Mouse (Mus musculus) left cerebral cortex, adult 2 months (tissue): ENCODE measurements around the gene Celf1. TPM values are rescaled to one million over a fixed set of nuclear protein-coding genes. Genes with fewer than 3 reads are reported as not detected.
A peak's percentile ranks its signal among the peaks of the same experiment; 100 is the strongest.

Experiments
- DNase-seq, 2 experiments: peaks; one replicate each; pipeline ENCODE4 v3.0.0; 2021 to 2022; ENCODE audit warnings: low spot score in 2 of 2, mixed read lengths in 1 of 2; ENCODE audit errors: extremely low spot score in 1 of 2
- H3K27ac ChIP-seq: fragments of 200-600 bp; 2 replicates; pipeline ENCODE4 v1.8.1; 2022
- H3K4me3 ChIP-seq: fragments of 200-600 bp; 2 replicates; pipeline ENCODE4 v1.8.1; 2022
- CTCF ChIP-seq: fragments of 200-600 bp; IDR thresholded peaks from 2 replicates; pipeline ENCODE4 v1.8.1; 2022; ENCODE audit warnings: antibody characterized with exemption, mild to moderate bottlenecking, moderate library complexity
- intact Hi-C: fragments of 180-260 bp; cut with DNase I; formaldehyde crosslinking; loops from one replicate; pipeline ENCODE4 v1.15.1; 2025
- total RNA-seq, 2 experiments: library from RNA; stranded (reverse); gene quantifications; 2 replicates each; pipeline ENCODE4 v1.2.3; 2021

The Celf1 gene
- total RNA-seq, 2 experiments from 2014 or later = 146 to 149 TPM

- Histone ChIP-seq H3K4me3 (no peak overlapping the region), H3K27ac (peak overlapping the region; percentile 71)
- intact Hi-C loops = no loop called here
- no peak for TF ChIP-seq CTCF
- no peak for DNase-seq
Measured at GRCm38 (mm10) chr2:90950582-90951194, 10.5 kb downstream of the Celf1 start.

GRCm38 (mm10) chr2:90953461-90953860 is 13.3 kb downstream of the Celf1 start:
- DNase-seq = no peak
- intact Hi-C loops = no loop called here
- no peak overlapping the region for H3K4me3 ChIP-seq
- no peak for TF ChIP-seq CTCF
- no peak overlapping the region for H3K27ac ChIP-seq

GRCm38 (mm10) chr2:90956053-90956452 is 15.9 kb downstream of the Celf1 start:
- H3K27ac ChIP-seq = peak overlapping the region; percentile 78
- DNase-seq = peak in 1 of 2 experiments; percentile 47
- TF ChIP-seq CTCF = no peak
- intact Hi-C loops = no loop called here
- no peak overlapping the region; the same call in 1 of the 2 replicates for H3K4me3 ChIP-seq

- peak overlapping the region; percentile 85 for H3K27ac ChIP-seq
- intact Hi-C loops = no loop called here
- DNase-seq = no peak
- H3K4me3 ChIP-seq = no peak overlapping the region
- no peak for TF ChIP-seq CTCF
Measured at GRCm38 (mm10) chr2:90958856-90959255, 18.7 kb downstream of the Celf1 start.

GRCm38 (mm10) chr2:90960012-90960411 is 19.8 kb downstream of the Celf1 start:
- no peak for DNase-seq
- TF ChIP-seq CTCF = no peak
- intact Hi-C loops = no loop called here
- H3K27ac ChIP-seq = peak overlapping the region; percentile 85
- H3K4me3 ChIP-seq = no peak overlapping the region

GRCm38 (mm10) chr2:90963304-90963703 is 23.1 kb downstream of the Celf1 start:
- TF ChIP-seq CTCF = no peak; the same call in 1 of the 2 replicates
- intact Hi-C loops = no loop called here
- Histone ChIP-seq H3K27ac (peak overlapping the region; percentile 33; the same call in 1 of the 2 replicates), H3K4me3 (no peak overlapping the region)
- no peak for DNase-seq

GRCm38 (mm10) chr2:90964811-90965465 is 24.8 kb downstream of the Celf1 start:
- no peak for TF ChIP-seq CTCF
- Histone ChIP-seq H3K4me3 (peak overlapping the region; percentile 36), H3K27ac (peak overlapping the region; percentile 90)
- peak; percentile 66 to 67 for DNase-seq
- intact Hi-C loops = loop anchor here (2.0 to 5.0 kb wide), 4 partner anchors 24 to 93 kb away; partner anchors contain the start of gene Celf1

GRCm38 (mm10) chr2:90965466-90966080 is 25.4 kb downstream of the Celf1 start:
- DNase-seq = peak in 1 of 2 experiments; percentile 37
- Histone ChIP-seq H3K27ac (peak overlapping the region; percentile 90), H3K4me3 (peak overlapping the region; percentile 36)
- TF ChIP-seq CTCF = no peak
- intact Hi-C loops = loop anchor here (2.0 to 5.0 kb wide), 4 partner anchors 25 to 93 kb away; partner anchors contain the start of gene Celf1

GRCm38 (mm10) chr2:90970606-90971005 is 30.4 kb downstream of the Celf1 start:
- H3K27ac ChIP-seq = peak overlapping the region; percentile 71
- no peak overlapping the region for H3K4me3 ChIP-seq
- peak in 1 of 2 experiments; percentile 46 for DNase-seq
- no peak for TF ChIP-seq CTCF
- intact Hi-C loops = no loop called here

- DNase-seq = no peak
- Histone ChIP-seq H3K27ac (peak overlapping the region; percentile 84), H3K4me3 (no peak overlapping the region)
- intact Hi-C loops = no loop called here
- TF ChIP-seq CTCF = no peak
Measured at GRCm38 (mm10) chr2:90974101-90974500, 33.9 kb downstream of the Celf1 start.

GRCm38 (mm10) chr2:90975181-90975835 is 35.1 kb downstream of the Celf1 start:
- no peak for DNase-seq
- no peak for TF ChIP-seq CTCF
- intact Hi-C loops = no loop called here
- Histone ChIP-seq H3K4me3 (no peak overlapping the region), H3K27ac (peak overlapping the region; percentile 84)

- intact Hi-C loops = no loop called here
- no peak overlapping the region for H3K4me3 ChIP-seq
- no peak for DNase-seq
- H3K27ac ChIP-seq = peak overlapping the region; percentile 84
- TF ChIP-seq CTCF = no peak
Measured at GRCm38 (mm10) chr2:90976590-90976989, 36.4 kb downstream of the Celf1 start.
